Mouse (Mus musculus) erythroblast, embryonic 14.5 days (primary cell): ENCODE data around the gene Smim6. TPM values are rescaled to one million over a fixed set of nuclear protein-coding genes. Genes with fewer than 3 reads are reported as not detected.

Experiments
- H3K27me3 ChIP-seq: 2 replicates; pipeline ENCODE4 v1.6.1; 2012; ENCODE audit warnings: inconsistent platforms; ENCODE audit not compliant: control insufficient read depth
- H3K36me3 ChIP-seq: 2 replicates; pipeline ENCODE4 v1.6.1; 2012; ENCODE audit warnings: mild to moderate bottlenecking, inconsistent platforms; ENCODE audit not compliant: control insufficient read depth
- H3K4me1 ChIP-seq: 2 replicates; pipeline ENCODE4 v1.6.1; 2012; ENCODE audit warnings: inconsistent platforms; ENCODE audit not compliant: control insufficient read depth
- H3K4me3 ChIP-seq: replicated peaks from 2 replicates; pipeline ENCODE3; 2012; ENCODE audit warnings: moderate library complexity, mild to moderate bottlenecking, inconsistent platforms
- H3K9me3 ChIP-seq: 2 replicates; pipeline ENCODE4 v1.6.1; 2012; ENCODE audit warnings: low read length, inconsistent platforms, mixed read lengths; ENCODE audit not compliant: control insufficient read depth
- GATA1 ChIP-seq: IDR thresholded peaks from 2 replicates; pipeline ENCODE4 v1.6.1; 2012; ENCODE audit warnings: low read length, inconsistent platforms, mixed read lengths
- TAL1 ChIP-seq: IDR thresholded peaks from 3 replicates; pipeline ENCODE4 v1.6.1; 2012; ENCODE audit warnings: low read length, inconsistent platforms, mixed read lengths
- polyA plus RNA-seq: library from polyadenylated mRNA; stranded (reverse); fragments of >175 nt; gene quantifications from 2 replicates; pipeline ENCODE4 v1.2.3, GENCODE M21; 2012

Smim6 gene
- polyA plus RNA-seq, 1 experiment, result 0.09 TPM

DNA sequence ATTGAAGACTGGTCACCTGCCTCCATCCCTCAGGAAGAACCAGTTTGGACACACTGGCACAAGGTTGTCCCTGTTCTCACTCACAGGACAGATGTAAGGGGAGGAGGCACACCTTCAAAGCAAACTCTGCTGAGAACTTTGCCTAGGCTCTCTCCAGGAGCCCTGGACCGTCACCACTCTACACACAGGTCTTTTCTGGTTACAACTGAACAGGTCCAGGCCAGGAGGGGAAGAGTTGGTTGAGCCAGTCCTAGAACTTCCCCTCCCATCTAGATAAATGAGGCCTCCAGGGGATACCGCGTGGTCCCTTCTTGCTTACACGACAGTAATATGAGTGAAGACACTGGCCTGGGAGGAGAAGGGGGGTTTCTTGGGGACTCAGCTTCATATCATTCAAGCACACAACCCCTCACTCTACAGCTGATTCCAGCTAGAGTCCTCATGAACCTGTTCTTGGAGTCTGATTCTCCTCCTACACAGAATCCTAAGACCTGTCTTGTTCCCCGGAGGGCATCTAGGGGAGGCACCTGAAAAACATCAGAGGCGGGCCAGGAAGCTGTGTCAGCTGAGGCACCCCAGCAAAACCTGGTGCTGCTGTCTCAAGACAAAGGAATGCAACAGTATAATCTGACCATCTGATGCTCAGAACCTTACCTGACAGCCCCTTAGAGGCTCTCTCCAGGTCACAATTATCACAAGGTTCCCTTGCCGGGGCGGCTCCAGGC, 7.4 kb upstream of the Smim6 start:
- H3K9me3 ChIP-seq, result 0 out of 2 replicates have a peak, but pooled peaks cover 2% of the 10 kb centered on the region
- H3K36me3 ChIP-seq, result peaks cover 90% of the 10 kb centered on the region
- peaks cover 93% of the 10 kb centered on the region for H3K4me1 ChIP-seq
- TF ChIP-seq GATA1, result no peak
- TF ChIP-seq TAL1, result no peak
- H3K4me3 ChIP-seq, result peak overlapping the region; percentile 75
- H3K27me3 ChIP-seq, result no peaks in the 10 kb centered on the region

DNA sequence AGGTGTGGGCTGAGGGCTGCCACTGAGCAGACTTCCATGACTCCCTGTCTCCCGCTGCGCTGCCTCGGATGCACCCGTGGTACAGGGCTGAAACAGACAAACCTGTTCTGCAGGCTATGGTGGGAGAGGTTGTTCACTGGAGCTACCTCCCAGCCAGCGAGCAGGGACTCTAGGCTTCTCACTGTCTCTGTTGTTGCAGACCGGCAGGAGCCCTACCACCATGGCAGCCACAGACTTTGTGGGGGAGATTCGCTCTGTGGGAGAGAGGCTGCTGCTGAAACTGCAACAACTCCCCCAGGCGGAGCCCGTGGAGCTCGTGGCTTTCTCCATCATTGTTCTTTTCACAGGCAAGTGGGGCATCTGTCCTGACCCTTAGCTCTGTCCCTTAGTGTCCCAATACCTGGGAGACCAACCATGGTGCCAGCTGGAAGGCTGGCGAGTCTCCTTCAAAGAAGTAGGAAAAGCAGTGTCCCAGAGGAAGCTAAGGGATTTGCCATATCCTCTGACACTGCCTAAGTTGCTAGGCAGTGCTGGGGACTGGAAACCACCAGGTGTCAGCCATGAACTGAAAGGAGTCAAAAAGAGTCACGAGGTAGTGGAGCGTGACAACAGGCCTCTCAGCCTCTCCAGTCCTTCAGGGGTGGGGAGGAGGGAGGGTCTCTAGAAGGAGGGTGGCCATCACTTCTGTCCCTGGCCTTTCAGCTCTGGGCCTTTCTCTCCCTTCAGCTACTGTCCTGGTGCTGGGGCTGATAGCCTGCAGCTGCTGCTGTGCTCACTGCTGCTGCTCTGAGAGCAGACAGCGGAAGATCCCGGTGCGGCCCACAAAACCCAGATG, 6.6 kb upstream of the Smim6 start:
- no peak for TF ChIP-seq GATA1
- no peak for TF ChIP-seq TAL1
- H3K27me3 ChIP-seq, result no peaks in the 10 kb centered on the region
- peaks cover 95% of the 10 kb centered on the region for H3K36me3 ChIP-seq
- no peak overlapping the region for H3K4me3 ChIP-seq
- 0 out of 2 replicates have a peak, but pooled peaks cover 2% of the 10 kb centered on the region for H3K9me3 ChIP-seq
- H3K4me1 ChIP-seq, result peaks cover 91% of the 10 kb centered on the region

DNA sequence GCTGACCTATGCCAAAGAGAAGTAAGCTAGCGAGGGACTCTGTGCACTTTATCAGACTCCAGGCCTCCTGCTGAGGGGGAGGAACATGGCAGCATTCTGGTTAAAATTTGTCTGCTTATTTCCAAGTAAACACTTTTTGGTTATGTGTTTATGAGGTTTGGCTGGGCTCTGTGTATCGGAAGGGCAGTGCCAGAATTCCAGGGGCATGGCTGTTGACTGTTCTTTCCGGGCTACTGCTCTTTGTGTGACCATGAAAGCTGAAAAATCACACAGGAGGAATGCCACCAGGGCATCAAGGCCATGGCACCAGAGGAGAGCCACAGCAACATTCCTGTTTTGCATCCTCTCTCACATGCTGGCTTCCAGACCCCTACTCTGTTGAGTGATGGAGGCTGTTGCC, 5.7 kb upstream of the Smim6 start:
- Histone ChIP-seq H3K36me3 (peaks cover 90% of the 10 kb centered on the region), H3K4me1 (peaks cover 89% of the 10 kb centered on the region), H3K27me3 (no peaks in the 10 kb centered on the region), H3K9me3 (0 out of 2 replicates have a peak, but pooled peaks cover 2% of the 10 kb centered on the region), H3K4me3 (no peak overlapping the region)
- TF ChIP-seq TAL1 (no peak), GATA1 (no peak)

DNA sequence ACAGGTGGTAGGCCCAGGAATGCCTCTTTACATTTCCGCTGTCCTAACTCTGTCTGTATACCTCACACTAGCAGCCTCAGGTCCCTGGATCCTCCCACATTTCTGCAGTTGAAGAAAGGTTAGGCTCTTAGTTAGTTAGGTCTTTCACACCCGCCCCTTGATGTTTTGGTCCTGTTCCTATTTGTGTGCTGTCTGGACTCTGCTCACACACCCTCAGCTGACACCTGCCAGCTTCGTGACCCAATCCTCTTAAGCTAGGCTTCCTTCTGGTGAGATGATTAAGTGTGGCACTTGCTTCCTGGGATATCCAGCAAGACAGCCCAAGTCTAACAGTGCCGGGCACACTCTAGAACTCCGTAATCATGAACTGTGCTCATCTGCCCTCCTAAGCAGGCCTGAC, 5.3 kb upstream of the Smim6 start:
- Histone ChIP-seq H3K27me3 (no peaks in the 10 kb centered on the region), H3K4me1 (peaks cover 89% of the 10 kb centered on the region), H3K4me3 (no peak overlapping the region), H3K9me3 (0 out of 2 replicates have a peak, but pooled peaks cover 2% of the 10 kb centered on the region), H3K36me3 (peaks cover 90% of the 10 kb centered on the region)
- no peak for TF ChIP-seq TAL1
- no peak for TF ChIP-seq GATA1

DNA sequence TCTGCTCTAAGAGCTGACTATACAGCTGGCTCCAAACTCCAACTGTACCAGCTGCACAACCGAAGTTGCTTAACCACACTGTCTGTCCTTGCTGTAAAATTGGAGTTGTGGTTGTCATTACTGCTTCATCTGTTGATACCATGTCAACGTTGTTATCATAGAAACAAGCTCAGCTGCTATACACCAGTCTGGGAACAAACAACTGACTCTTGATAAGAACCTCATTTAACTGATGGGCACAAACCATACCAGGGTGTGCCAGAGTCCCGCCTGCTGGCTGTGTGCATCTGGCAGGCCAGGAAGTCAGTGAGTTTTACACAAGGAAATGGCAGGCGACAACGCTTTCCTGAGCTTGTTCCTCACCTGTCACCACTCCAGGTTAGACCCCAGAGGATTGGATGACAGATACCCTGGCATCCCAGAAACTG, 669 bp upstream of the Smim6 start:
- peak; percentile 89 for TF ChIP-seq GATA1
- TF ChIP-seq TAL1, result peak; percentile 70
- Histone ChIP-seq H3K27me3 (no peaks in the 10 kb centered on the region), H3K4me3 (peak overlapping the region; percentile 34), H3K4me1 (peaks cover 80% of the 10 kb centered on the region), H3K36me3 (peaks cover 87% of the 10 kb centered on the region), H3K9me3 (0 out of 2 replicates have a peak, but pooled peaks cover 2% of the 10 kb centered on the region)

DNA sequence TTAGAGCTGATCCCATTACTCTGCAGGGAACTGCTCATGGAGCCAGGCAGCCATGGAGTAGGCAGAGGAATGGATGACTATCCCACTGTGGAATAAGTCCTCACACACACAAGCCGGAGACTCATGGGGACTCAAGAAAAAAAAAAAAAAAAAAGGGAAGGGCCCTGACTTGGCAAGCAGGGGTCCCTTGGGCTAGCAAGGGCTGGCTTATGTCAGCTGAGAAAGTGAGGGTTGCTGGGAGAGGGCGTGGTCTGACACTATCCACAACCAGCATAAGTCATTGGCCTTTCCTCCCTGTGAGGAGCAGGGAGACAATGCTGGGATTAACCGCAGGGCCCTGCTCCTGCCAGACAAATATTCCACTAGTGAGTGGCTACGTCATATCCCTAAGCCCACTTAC, 4.8 kb downstream of the Smim6 start:
- Histone ChIP-seq H3K36me3 (peaks cover 80% of the 10 kb centered on the region), H3K4me3 (no peak overlapping the region), H3K9me3 (no peaks in the 10 kb centered on the region), H3K27me3 (no peaks in the 10 kb centered on the region), H3K4me1 (peaks cover 51% of the 10 kb centered on the region)
- TF ChIP-seq GATA1 (no peak), TAL1 (no peak)

DNA sequence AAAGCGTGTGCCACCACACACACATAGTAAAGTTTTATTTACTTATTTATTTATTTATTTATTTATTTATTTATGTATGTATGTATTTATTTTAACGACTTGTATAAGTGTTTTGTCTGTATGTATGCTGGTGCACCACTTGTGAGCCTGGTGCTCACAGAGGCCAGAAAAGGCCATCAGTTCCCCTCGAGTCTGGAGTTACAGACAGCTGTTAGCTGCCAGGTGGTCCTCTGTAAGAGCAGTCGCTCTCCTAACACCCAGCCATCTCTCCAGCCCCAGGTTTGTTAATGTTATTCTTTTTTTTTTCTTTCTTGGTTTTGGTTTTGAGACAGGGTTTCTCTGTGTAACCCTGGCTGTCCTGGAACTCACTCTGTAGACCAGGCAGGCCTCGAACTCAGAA, 6.8 kb downstream of the Smim6 start:
- no peak overlapping the region for H3K4me3 ChIP-seq
- peaks cover 81% of the 10 kb centered on the region for H3K36me3 ChIP-seq
- H3K27me3 ChIP-seq, result no peaks in the 10 kb centered on the region
- TF ChIP-seq TAL1 (no peak), GATA1 (no peak)
- peaks cover 32% of the 10 kb centered on the region for H3K4me1 ChIP-seq
- H3K9me3 ChIP-seq, result no peaks in the 10 kb centered on the region

DNA sequence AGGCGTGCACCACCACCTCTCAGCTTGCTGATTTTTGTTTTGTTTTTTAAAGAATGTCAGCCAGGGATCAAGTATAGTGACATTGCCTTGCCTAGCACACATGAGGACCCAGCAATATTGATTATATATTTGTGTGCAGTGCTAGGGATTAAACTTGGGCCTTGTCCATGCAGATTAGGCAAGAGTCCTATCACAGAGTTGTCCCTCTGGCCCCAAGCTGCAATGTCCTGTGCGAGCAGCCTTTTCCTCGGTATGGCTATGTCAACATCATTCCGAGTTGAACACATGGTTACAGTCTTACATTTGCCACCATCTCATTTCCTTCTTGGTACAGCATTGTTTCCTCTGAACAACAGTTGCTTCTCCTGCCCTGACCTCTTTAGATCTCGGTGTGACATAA, 7.3 kb downstream of the Smim6 start:
- no peak overlapping the region for H3K4me3 ChIP-seq
- TF ChIP-seq GATA1 (no peak), TAL1 (no peak)
- no peaks in the 10 kb centered on the region for H3K27me3 ChIP-seq
- H3K9me3 ChIP-seq, result no peaks in the 10 kb centered on the region
- peaks cover 27% of the 10 kb centered on the region for H3K4me1 ChIP-seq
- H3K36me3 ChIP-seq, result peaks cover 80% of the 10 kb centered on the region

DNA sequence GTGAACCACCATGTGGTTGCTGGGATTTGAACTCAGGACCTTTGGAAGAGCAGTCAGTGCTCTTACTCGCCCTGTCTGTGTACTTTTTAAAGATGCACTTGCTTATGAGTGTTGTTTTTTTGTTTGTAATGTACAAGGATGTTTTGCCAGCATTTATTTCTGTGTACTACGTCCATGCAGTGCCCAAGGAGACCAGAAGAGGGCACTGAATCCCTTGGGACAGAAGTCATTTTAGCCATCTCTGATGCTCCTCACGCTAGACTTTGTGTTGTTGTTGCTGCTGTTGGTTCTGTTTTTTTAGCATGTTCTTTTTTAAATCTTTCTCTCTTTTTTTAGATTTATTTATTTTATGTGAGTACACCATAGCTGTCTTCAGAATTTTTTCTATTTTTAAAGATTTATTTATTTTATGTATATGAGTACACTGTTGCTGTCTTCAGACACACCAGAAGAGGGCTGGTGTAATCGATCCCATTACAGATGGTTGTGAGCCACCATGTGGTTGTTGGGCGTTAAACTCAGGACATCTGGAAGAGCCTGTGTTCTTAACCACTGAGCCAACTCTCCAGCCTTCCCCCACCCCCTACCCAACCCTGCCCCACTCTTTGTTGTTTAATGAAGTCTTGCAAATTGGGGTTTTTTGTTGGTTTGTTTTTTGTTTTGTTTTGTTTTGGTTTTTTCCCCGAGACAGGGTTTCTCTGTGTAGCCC, 8.4 kb downstream of the Smim6 start:
- H3K4me3 ChIP-seq, result no peak overlapping the region
- H3K36me3 ChIP-seq, result peaks cover 81% of the 10 kb centered on the region
- H3K27me3 ChIP-seq, result no peaks in the 10 kb centered on the region
- peaks cover 18% of the 10 kb centered on the region for H3K4me1 ChIP-seq
- no peak for TF ChIP-seq GATA1
- TF ChIP-seq TAL1, result no peak
- H3K9me3 ChIP-seq, result no peaks in the 10 kb centered on the region
